Mouse (Mus musculus): ENCODE data around the gene Bst2. TPM values are rescaled to one million over a fixed set of nuclear protein-coding genes. Genes with fewer than 3 reads are reported as not detected.

Gene Bst2
- polyA plus RNA-seq, 1 experiment from 2014 or later: 11.8 TPM

- Histone ChIP-seq H3K4me1 (replicated peaks; ENCODE audit: control insufficient read depth, insufficient read depth, low read length) (no peaks in the 10 kb centered on the region), H3K4me3 (ENCODE audit: low read depth, low read length) (no peak overlapping the region), H3K9me3 (ENCODE audit: control insufficient read depth, low read length) (no peaks in the 10 kb centered on the region), H3K9ac (ENCODE audit: low read length) (no peak overlapping the region), H3K27me3 (replicated peaks; ENCODE audit: control insufficient read depth, insufficient read depth, low read length) (peaks cover 34% of the 10 kb centered on the region), H3K4me2 (ENCODE audit: low read length) (no peak overlapping the region), H3K36me3 (ENCODE audit: control insufficient read depth, insufficient read depth, low read length) (no peaks in the 10 kb centered on the region), H3K27ac (ENCODE audit: low read depth) (no peak overlapping the region)
- 90% methylated on average over 4 of the region's 4 CpGs for WGBS
- ATAC-seq (replicated peaks; ENCODE audit: low FRiP score, low TSS enrichment, low read depth) (no peak), DNase-seq (ENCODE audit: low spot score) (no peak)
These were observed 31.9 kb downstream of the Bst2 start for GRCm38 (mm10) chr8:71505326-71505725.

- H3K4me2 ChIP-seq (ENCODE audit: low read length): no peak overlapping the region
- ATAC-seq (replicated peaks; ENCODE audit: low FRiP score, low TSS enrichment, low read depth) (no peak), DNase-seq (ENCODE audit: low spot score) (no peak)
- H3K36me3 ChIP-seq (ENCODE audit: control insufficient read depth, insufficient read depth, low read length): no peaks in the 10 kb centered on the region
- H3K4me1 ChIP-seq (replicated peaks; ENCODE audit: control insufficient read depth, insufficient read depth, low read length): no peaks in the 10 kb centered on the region
- H3K9me3 ChIP-seq (ENCODE audit: control insufficient read depth, low read length): no peaks in the 10 kb centered on the region
- 81% methylated on average over 4 of the region's 4 CpGs for WGBS
- no peak overlapping the region for H3K27ac ChIP-seq (ENCODE audit: low read depth)
- no peak overlapping the region for H3K9ac ChIP-seq (ENCODE audit: low read length)
- no peak overlapping the region for H3K4me3 ChIP-seq (ENCODE audit: low read depth, low read length)
- peaks cover 31% of the 10 kb centered on the region for H3K27me3 ChIP-seq (replicated peaks; ENCODE audit: control insufficient read depth, insufficient read depth, low read length)
These were observed 32.9 kb downstream of the Bst2 start for GRCm38 (mm10) chr8:71504349-71504748.

GRCm38 (mm10) chr8:71498816-71499690 is 38.2 kb downstream of the Bst2 start:
- H3K4me2 ChIP-seq (ENCODE audit: low read length): no peak overlapping the region
- WGBS: 23% methylated on average over 16 of the region's 16 CpGs
- no peaks in the 10 kb centered on the region for H3K27me3 ChIP-seq (replicated peaks; ENCODE audit: control insufficient read depth, insufficient read depth, low read length)
- peaks cover 5% of the 10 kb centered on the region; the same call in 1 of the 2 replicates for H3K36me3 ChIP-seq (ENCODE audit: control insufficient read depth, insufficient read depth, low read length)
- no peak overlapping the region for H3K9ac ChIP-seq (ENCODE audit: low read length)
- peaks cover 26% of the 10 kb centered on the region for H3K4me1 ChIP-seq (replicated peaks; ENCODE audit: control insufficient read depth, insufficient read depth, low read length)
- no peak overlapping the region for H3K4me3 ChIP-seq (ENCODE audit: low read depth, low read length)
- H3K27ac ChIP-seq (ENCODE audit: low read depth): 0 out of 2 replicates have a peak overlapping the region, but pooled peaks have one; percentile 1
- no peaks in the 10 kb centered on the region for H3K9me3 ChIP-seq (ENCODE audit: control insufficient read depth, low read length)
- DNase-seq (ENCODE audit: low spot score) (no peak), ATAC-seq (replicated peaks; ENCODE audit: low FRiP score, low TSS enrichment, low read depth) (no peak)

DNA sequence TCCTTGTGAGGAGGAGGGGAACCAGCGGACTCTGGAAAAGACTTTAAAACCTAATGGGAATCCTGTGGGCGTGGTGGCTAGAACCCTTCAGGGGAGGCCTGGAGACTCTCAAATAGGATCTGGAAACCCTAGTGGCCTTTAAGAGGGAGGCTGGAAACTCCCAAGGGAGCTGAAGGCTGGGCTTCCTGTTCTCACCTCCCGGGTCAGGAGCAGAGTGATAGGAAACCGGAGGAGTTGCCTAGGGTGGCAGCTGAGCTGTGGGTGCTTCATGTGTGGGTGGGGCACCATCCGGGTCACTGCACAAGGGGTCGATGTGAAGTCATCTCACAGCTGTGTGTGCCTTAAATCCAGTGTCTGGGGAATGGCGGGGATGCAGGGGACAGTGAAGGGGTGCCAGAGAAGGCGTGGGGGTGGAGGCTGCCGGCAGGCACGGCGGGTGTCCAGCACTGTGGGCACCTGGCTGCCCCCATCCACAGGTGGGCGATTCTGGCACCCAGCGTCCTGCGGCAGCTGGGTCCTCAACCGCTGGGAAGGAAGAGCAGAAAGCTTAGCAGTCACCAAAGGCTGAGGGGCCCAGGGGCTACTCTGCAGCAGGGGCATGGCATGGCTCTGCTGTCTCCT is 39.3 kb downstream of the Bst2 start:
- no peak for ATAC-seq (replicated peaks; ENCODE audit: low FRiP score, low TSS enrichment, low read depth)
- H3K9ac ChIP-seq (ENCODE audit: low read length): 0 out of 2 replicates have a peak overlapping the region, but pooled peaks have one; percentile 29

DNA sequence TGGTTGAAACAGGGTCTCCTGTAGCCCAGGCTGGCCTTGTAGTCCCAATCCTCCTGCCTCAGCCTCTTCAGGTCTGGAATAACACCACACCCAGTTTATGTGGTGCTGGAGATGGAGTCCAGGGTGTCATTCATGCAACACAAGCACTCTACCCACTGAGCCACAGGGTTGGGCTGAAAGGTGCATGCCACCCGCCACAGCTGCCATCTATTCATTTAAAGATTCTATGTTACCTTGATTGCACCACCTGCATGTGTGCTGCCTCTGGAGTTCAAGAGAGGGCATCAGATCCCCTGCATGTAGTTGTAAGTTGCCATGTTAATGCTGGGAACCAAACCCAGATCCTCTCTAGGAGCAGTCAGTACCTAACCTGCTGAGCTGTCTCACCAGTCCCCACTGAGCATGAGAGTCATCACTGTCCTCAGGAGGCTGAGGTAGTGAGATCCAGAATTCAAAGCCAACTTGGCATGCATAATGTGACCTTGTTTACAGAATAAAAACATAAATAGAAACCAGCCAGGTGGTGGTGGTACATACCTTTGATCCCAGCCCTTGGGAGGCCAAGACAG is 40.1 kb downstream of the Bst2 start:
- Histone ChIP-seq H3K4me3 (ENCODE audit: low read depth, low read length) (no peak overlapping the region), H3K27me3 (replicated peaks; ENCODE audit: control insufficient read depth, insufficient read depth, low read length) (no peaks in the 10 kb centered on the region), H3K36me3 (ENCODE audit: control insufficient read depth, insufficient read depth, low read length) (peaks cover 20% of the 10 kb centered on the region), H3K4me1 (replicated peaks; ENCODE audit: control insufficient read depth, insufficient read depth, low read length) (peaks cover 26% of the 10 kb centered on the region), H3K9ac (ENCODE audit: low read length) (no peak overlapping the region), H3K27ac (ENCODE audit: low read depth) (peak overlapping the region; percentile 57; the same call in 1 of the 2 replicates), H3K9me3 (ENCODE audit: control insufficient read depth, low read length) (no peaks in the 10 kb centered on the region), H3K4me2 (ENCODE audit: low read length) (no peak overlapping the region)
- ATAC-seq (replicated peaks; ENCODE audit: low FRiP score, low TSS enrichment, low read depth): no peak
- 88% methylated on average over 1 of the region's 1 CpGs for WGBS
- DNase-seq (ENCODE audit: low spot score): no peak

More for the DNA sequence above, 39.3 kb downstream of the Bst2 start:
- WGBS: 16% methylated on average over 15 of the region's 15 CpGs
- Histone ChIP-seq H3K4me3 (ENCODE audit: low read depth, low read length) (no peak overlapping the region), H3K27ac (ENCODE audit: low read depth) (peak overlapping the region; percentile 43; the same call in 1 of the 2 replicates), H3K4me1 (replicated peaks; ENCODE audit: control insufficient read depth, insufficient read depth, low read length) (peaks cover 26% of the 10 kb centered on the region), H3K36me3 (ENCODE audit: control insufficient read depth, insufficient read depth, low read length) (peaks cover 12% of the 10 kb centered on the region), H3K9me3 (ENCODE audit: control insufficient read depth, low read length) (no peaks in the 10 kb centered on the region), H3K27me3 (replicated peaks; ENCODE audit: control insufficient read depth, insufficient read depth, low read length) (no peaks in the 10 kb centered on the region), H3K4me2 (ENCODE audit: low read length) (no peak overlapping the region)
- no peak for DNase-seq (ENCODE audit: low spot score)

DNA sequence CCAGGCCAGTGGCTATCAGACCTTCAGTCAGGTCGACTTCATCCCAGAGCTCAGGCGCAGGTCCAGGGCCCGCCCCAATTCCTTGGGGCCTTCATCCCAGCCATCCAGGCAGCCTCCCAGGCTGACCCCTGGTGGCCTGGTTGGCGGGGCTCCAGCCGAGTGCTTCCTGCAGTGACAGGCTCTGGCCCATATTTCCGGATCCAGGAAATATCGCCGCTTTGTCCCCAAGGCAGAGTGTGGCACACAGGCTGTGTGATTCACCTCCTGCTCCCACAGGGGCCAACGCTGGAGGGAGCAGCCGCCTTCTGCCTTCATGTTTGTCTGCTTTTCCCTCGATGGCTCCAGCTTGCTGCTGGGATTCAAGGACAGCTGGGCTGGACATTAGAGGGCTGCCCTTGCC is 40.8 kb downstream of the Bst2 start:
- no peaks in the 10 kb centered on the region for H3K27me3 ChIP-seq (replicated peaks; ENCODE audit: control insufficient read depth, insufficient read depth, low read length)
- H3K4me1 ChIP-seq (replicated peaks; ENCODE audit: control insufficient read depth, insufficient read depth, low read length): peaks cover 26% of the 10 kb centered on the region
- peaks cover 26% of the 10 kb centered on the region for H3K36me3 ChIP-seq (ENCODE audit: control insufficient read depth, insufficient read depth, low read length)
- no peak for ATAC-seq (replicated peaks; ENCODE audit: low FRiP score, low TSS enrichment, low read depth)
- DNase-seq (ENCODE audit: low spot score): no peak
- no peak overlapping the region for H3K4me3 ChIP-seq (ENCODE audit: low read depth, low read length)
- no peaks in the 10 kb centered on the region for H3K9me3 ChIP-seq (ENCODE audit: control insufficient read depth, low read length)
- peak overlapping the region; percentile 57 for H3K27ac ChIP-seq (ENCODE audit: low read depth)
- WGBS: 42% methylated on average over 11 of the region's 11 CpGs
- H3K4me2 ChIP-seq (ENCODE audit: low read length): no peak overlapping the region
- H3K9ac ChIP-seq (ENCODE audit: low read length): no peak overlapping the region

DNA sequence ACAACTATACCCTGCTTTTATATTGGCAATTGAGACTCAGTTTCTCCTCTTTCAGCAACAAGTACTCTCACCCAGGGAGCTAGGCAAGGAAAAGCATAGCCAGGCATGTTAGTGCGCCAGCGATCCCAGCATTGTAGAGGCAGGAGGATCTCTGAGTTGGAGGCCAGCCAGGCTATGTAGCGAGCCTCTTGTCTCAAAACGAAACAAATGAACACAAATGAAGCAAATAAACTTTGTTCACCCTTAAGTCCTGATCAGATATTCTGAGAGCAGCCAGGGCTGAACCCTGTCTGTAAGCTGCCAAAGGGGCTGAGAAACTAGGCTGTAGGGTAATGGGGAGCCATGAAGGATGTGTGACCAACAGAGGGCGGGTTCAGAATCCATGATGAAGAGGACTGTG is 41.4 kb downstream of the Bst2 start:
- ATAC-seq (replicated peaks; ENCODE audit: low FRiP score, low TSS enrichment, low read depth): no peak
- H3K9me3 ChIP-seq (ENCODE audit: control insufficient read depth, low read length): no peaks in the 10 kb centered on the region
- H3K27ac ChIP-seq (ENCODE audit: low read depth): peak overlapping the region; percentile 57; the same call in 1 of the 2 replicates
- DNase-seq (ENCODE audit: low spot score): no peak
- H3K27me3 ChIP-seq (replicated peaks; ENCODE audit: control insufficient read depth, insufficient read depth, low read length): no peaks in the 10 kb centered on the region
- H3K36me3 ChIP-seq (ENCODE audit: control insufficient read depth, insufficient read depth, low read length): peaks cover 31% of the 10 kb centered on the region
- peaks cover 26% of the 10 kb centered on the region for H3K4me1 ChIP-seq (replicated peaks; ENCODE audit: control insufficient read depth, insufficient read depth, low read length)
- H3K9ac ChIP-seq (ENCODE audit: low read length): no peak overlapping the region
- no peak overlapping the region for H3K4me3 ChIP-seq (ENCODE audit: low read depth, low read length)
- H3K4me2 ChIP-seq (ENCODE audit: low read length): no peak overlapping the region
- WGBS: 88% methylated on average over 5 of the region's 5 CpGs

DNA sequence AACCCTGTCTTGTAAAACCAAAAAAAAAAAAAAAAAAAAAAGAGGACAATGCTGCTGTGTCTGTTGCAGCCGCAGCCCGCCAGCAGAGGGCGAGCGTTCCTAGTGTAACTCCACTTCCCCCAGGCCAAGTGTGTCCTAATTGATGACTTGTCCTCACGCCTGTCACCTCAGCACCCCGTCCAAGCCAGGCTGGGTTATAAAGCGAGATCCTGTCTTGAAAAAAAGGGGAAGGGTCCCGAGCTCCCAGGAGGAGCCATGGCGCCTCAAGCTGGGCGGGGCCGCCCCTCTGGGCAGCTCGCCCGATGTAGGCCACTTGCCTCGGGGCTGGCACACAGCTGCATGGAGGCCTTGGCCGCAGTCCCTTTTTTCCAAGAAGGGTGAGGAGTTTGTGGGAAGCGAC is 42.2 kb downstream of the Bst2 start:
- H3K4me1 ChIP-seq (replicated peaks; ENCODE audit: control insufficient read depth, insufficient read depth, low read length): peaks cover 26% of the 10 kb centered on the region
- no peak overlapping the region for H3K4me2 ChIP-seq (ENCODE audit: low read length)
- no peaks in the 10 kb centered on the region for H3K9me3 ChIP-seq (ENCODE audit: control insufficient read depth, low read length)
- 25% methylated on average over 16 of the region's 16 CpGs for WGBS
- H3K36me3 ChIP-seq (ENCODE audit: control insufficient read depth, insufficient read depth, low read length): peaks cover 37% of the 10 kb centered on the region
- 0 out of 2 replicates have a peak overlapping the region, but pooled peaks have one; percentile 11 for H3K27ac ChIP-seq (ENCODE audit: low read depth)
- ATAC-seq (replicated peaks; ENCODE audit: low FRiP score, low TSS enrichment, low read depth) (peak; percentile 33; the same call in 1 of the 2 replicates), DNase-seq (ENCODE audit: low spot score) (peak; percentile 88)
- no peak overlapping the region for H3K4me3 ChIP-seq (ENCODE audit: low read depth, low read length)
- H3K9ac ChIP-seq (ENCODE audit: low read length): no peak overlapping the region
- H3K27me3 ChIP-seq (replicated peaks; ENCODE audit: control insufficient read depth, insufficient read depth, low read length): no peaks in the 10 kb centered on the region

All from intestine, embryonic 14.5 days (tissue).